Mouse (Mus musculus) midbrain, postnatal 0 days (tissue): ENCODE measurements around the gene Dlgap1. TPM values are rescaled to one million over a fixed set of nuclear protein-coding genes. Genes with fewer than 3 reads are reported as not detected.

ENCODE experiments used
- ATAC-seq: fragments of 200-750 bp; cut with Nextera tagmentation; 2 replicates; pipeline ENCODE4 v1.8.0; 2017; ENCODE audit warnings: moderate number of reproducible peaks, mild to moderate bottlenecking, moderate TSS enrichment, moderate library complexity; ENCODE audit not compliant: low FRiP score
- DNase-seq: peaks from one replicate; pipeline ENCODE4 v3.0.0-alpha.2; 2015; ENCODE audit warnings: low spot score
- H3K27ac ChIP-seq: fragments of 300-500 bp; sonication (generic); 2 replicates; pipeline ENCODE4 v1.5.1; 2014; ENCODE audit warnings: low read depth, mild to moderate bottlenecking, low read length, mixed read lengths
- H3K27me3 ChIP-seq: fragments of 300-500 bp; sonication (generic); 2 replicates; pipeline ENCODE4 v1.6.1; 2014; ENCODE audit warnings: low read length, control low read depth, mixed read lengths; ENCODE audit not compliant: insufficient read depth
- H3K36me3 ChIP-seq: fragments of 300-500 bp; sonication (generic); 2 replicates; pipeline ENCODE4 v1.6.1; 2014; ENCODE audit warnings: low read length, control low read depth, mixed read lengths; ENCODE audit not compliant: insufficient read depth
- H3K4me1 ChIP-seq: fragments of 300-500 bp; sonication (generic); 2 replicates; pipeline ENCODE4 v1.6.1; 2014; ENCODE audit warnings: mild to moderate bottlenecking, control low read depth, antibody characterized with exemption, low read length, mixed read lengths; ENCODE audit not compliant: insufficient read depth
- H3K4me2 ChIP-seq: fragments of 300-500 bp; sonication (generic); 2 replicates; pipeline ENCODE4 v1.6.1; 2014; ENCODE audit warnings: low read depth, mild to moderate bottlenecking, low read length, mixed read lengths; ENCODE audit not compliant: poor library complexity, severe bottlenecking
- H3K4me3 ChIP-seq: fragments of 300-500 bp; sonication (generic); 2 replicates; pipeline ENCODE4 v1.5.1; 2014; ENCODE audit warnings: low read depth, mild to moderate bottlenecking, low read length, moderate library complexity
- H3K9ac ChIP-seq: fragments of 300-500 bp; sonication (generic); replicated peaks from 2 replicates; pipeline ENCODE4 v1.6.1; 2014; ENCODE audit warnings: mild to moderate bottlenecking, low read length, moderate library complexity, mixed read lengths; ENCODE audit not compliant: poor library complexity, severe bottlenecking
- H3K9me3 ChIP-seq: fragments of 300-500 bp; sonication (generic); 2 replicates; pipeline ENCODE4 v1.6.1; 2016; ENCODE audit warnings: low read length, control low read depth
- CTCF ChIP-seq: IDR thresholded peaks from 2 replicates; pipeline ENCODE4 v1.5.1; 2016; ENCODE audit warnings: antibody characterized with exemption, mild to moderate bottlenecking
- WGBS: fragments of 180-500 bp; shearing (Covaris S2); extraction: QIAGEN DNeasy Blood & Tissue Kit; methylation state at CpG from one replicate; pipeline ENCODE4 v1.1.7; 2014; 5-methylcytosine and 5-hydroxymethylcytosine counted together
- polyA plus RNA-seq: library from polyadenylated mRNA; unstranded; fragments of >200 nt; fragmentation: Nextera tagmentation; extraction: Ambion mirVana; gene quantifications from 2 replicates; pipeline ENCODE4 v1.2.1, GENCODE M21; 2015
- total RNA-seq: library from RNA; depleted of rRNA; stranded (reverse); fragments of >200 nt; gene quantifications from 2 replicates; pipeline ENCODE4 v1.2.3, GENCODE M21; 2014

The Dlgap1 gene
- total and polyA plus RNA-seq, 2 experiments from 2014 or later: 34.9 to 84.8 TPM

DNA sequence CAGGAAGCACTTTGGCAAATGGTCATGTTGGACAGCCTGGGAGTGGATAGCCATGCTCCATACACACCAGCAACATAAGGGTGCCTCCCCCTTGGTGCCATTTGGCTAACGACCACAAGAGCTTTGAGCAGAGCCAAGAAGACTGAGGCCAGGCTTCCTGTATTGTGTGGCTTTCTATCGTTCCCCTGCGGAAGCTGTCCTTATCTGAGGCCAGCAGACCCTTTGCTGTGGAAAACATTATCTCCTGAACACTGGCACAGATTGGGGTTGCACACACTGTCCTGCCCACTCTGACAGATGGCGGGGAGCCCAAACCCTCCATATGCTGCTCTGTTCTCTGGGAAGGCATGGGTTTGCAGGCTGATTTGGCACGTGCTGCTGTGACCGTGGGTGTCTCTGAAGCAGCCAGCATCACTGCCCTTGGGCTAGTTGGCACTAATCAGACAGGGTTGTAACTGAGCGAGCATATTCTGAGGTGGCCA, 520.0 kb downstream of the Dlgap1 start:
- H3K9ac ChIP-seq: no peak overlapping the region
- no peaks in the 10 kb centered on the region for H3K36me3 ChIP-seq
- no peaks in the 10 kb centered on the region for H3K27me3 ChIP-seq
- H3K4me2 ChIP-seq: no peak overlapping the region
- TF ChIP-seq CTCF: no peak
- no peak overlapping the region for H3K4me3 ChIP-seq
- no peaks in the 10 kb centered on the region for H3K4me1 ChIP-seq
- H3K27ac ChIP-seq: no peak overlapping the region
- 64% methylated on average over 7 of the region's 7 CpGs for WGBS
- peak; percentile 75 for ATAC-seq
- DNase-seq: peak; percentile 92
- no peaks in the 10 kb centered on the region for H3K9me3 ChIP-seq

DNA sequence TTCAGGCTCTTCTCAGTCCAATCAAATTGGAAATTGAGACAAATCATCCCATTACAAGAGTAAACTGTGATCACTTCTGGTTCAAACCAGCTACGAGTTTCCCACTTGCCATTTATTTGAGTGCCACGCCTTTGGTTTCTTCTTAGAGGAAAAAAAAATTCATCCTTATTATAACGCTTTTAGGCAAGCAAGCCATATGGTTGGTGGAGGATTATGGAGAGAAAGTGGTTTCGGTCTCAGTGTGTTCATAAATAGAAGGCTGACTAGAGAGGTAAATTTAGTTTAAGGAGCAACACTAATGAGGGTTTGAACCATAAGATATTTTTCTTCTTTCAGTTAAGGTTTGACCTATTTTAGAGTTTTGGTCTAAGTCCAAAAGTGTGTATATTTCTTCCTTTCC, 522.7 kb downstream of the Dlgap1 start:
- DNase-seq: no peak
- H3K4me2 ChIP-seq: no peak overlapping the region
- 94% methylated on average over 4 of the region's 4 CpGs for WGBS
- no peak for TF ChIP-seq CTCF
- H3K9me3 ChIP-seq: no peaks in the 10 kb centered on the region
- no peak for ATAC-seq
- H3K27me3 ChIP-seq: no peaks in the 10 kb centered on the region
- no peak overlapping the region for H3K27ac ChIP-seq
- H3K4me3 ChIP-seq: no peak overlapping the region
- no peak overlapping the region for H3K9ac ChIP-seq
- H3K36me3 ChIP-seq: no peaks in the 10 kb centered on the region
- H3K4me1 ChIP-seq: no peaks in the 10 kb centered on the region

DNA sequence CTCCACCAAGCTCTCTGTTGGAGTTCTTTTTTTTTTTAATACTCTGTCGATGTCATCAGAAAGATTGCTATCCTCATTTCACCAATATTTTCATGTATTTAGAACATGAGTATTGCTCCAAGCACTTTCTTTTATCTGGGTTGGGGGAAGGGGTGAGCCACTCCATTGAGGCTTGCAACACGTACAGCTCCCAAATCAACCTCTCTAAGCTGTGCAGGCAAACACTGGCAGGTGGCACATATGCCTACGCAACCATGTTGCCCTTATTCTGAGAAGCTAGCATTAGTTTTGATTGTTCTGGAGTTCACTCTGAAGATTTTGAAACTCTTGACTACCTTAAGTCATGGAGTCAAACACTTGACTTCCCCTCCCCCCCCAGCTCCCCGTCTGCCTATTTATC, 525.5 kb downstream of the Dlgap1 start:
- H3K9ac ChIP-seq: no peak overlapping the region
- H3K27ac ChIP-seq: no peak overlapping the region
- ATAC-seq: no peak

DNA sequence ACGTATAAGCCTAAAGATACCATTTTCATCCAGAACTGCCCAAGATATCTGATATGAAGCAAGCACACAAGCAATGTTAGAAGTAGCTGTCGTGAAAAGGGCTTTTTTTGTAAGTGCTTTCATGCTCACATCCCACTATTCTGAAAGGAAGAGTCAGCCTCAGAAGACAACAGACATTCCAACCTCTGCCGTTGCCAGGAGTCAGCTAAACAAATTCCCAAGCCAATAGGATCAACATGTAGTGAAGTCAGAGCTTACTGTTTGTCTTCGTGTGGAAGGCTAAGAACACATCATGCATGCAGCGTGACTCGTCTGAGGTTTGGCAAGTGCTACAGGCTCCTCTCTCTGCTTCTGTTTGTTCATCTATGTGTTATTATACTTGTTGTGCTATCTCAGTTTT, 529.4 kb downstream of the Dlgap1 start:
- Histone ChIP-seq H3K4me1 (no peaks in the 10 kb centered on the region), H3K4me3 (no peak overlapping the region), H3K27me3 (no peaks in the 10 kb centered on the region), H3K4me2 (no peak overlapping the region), H3K27ac (no peak overlapping the region), H3K9ac (no peak overlapping the region), H3K36me3 (no peaks in the 10 kb centered on the region), H3K9me3 (no peaks in the 10 kb centered on the region)
- no peak for TF ChIP-seq CTCF
- DNase-seq (no peak), ATAC-seq (no peak)
- 41% methylated on average over 6 of the region's 6 CpGs for WGBS

More for the DNA sequence above, 525.5 kb downstream of the Dlgap1 start:
- no peak overlapping the region for H3K4me2 ChIP-seq
- no peak for TF ChIP-seq CTCF
- 88% methylated on average over 4 of the region's 4 CpGs for WGBS
- DNase-seq: no peak
- no peaks in the 10 kb centered on the region for H3K27me3 ChIP-seq
- H3K9me3 ChIP-seq: no peaks in the 10 kb centered on the region
- H3K36me3 ChIP-seq: no peaks in the 10 kb centered on the region
- no peaks in the 10 kb centered on the region for H3K4me1 ChIP-seq
- no peak overlapping the region for H3K4me3 ChIP-seq

DNA sequence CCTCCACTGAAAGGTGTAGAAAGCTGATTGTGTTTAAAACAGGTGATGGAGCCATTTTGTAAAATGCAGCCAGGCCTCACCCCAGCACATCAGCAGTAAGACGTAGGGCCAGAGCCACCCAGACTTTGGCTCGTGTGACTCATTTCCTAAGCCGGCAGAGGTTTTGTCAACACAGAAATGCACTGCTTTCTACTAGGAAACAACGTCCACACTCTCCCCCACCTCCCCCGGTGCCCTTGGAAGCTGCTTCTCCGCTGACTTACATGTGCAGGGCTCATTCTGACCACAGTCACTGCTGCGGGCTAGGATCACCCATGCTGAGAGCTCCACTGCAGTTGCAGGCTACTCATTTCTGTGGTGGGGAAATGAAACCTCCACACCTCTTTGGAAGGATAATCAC, 533.1 kb downstream of the Dlgap1 start:
- ATAC-seq (no peak), DNase-seq (no peak)
- Histone ChIP-seq H3K4me3 (no peak overlapping the region), H3K27ac (no peak overlapping the region), H3K9me3 (no peaks in the 10 kb centered on the region), H3K27me3 (no peaks in the 10 kb centered on the region), H3K4me2 (no peak overlapping the region), H3K36me3 (no peaks in the 10 kb centered on the region), H3K4me1 (no peaks in the 10 kb centered on the region), H3K9ac (no peak overlapping the region)
- 50% methylated on average over 7 of the region's 7 CpGs for WGBS
- TF ChIP-seq CTCF: no peak

DNA sequence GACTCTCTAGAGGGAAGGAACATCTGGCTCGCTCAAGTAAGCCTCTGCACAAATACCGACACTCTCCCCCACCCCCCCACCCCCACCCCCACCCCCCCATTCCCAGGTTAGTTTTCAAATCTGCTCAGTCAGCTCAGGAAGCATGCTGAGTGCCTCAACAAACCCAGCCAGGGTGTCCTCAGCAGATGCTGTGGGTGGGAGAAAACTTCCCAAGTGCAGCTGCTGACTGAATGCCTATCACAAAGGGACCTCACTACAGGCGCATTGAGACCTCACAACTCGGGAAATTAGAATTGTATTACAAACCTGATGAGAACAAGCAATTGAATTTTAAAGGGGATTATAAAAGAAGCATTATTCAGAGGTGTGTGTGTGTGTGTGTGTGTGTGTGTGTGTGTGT, 538.9 kb downstream of the Dlgap1 start:
- Histone ChIP-seq H3K27ac (no peak overlapping the region), H3K27me3 (no peaks in the 10 kb centered on the region), H3K9ac (no peak overlapping the region), H3K9me3 (no peaks in the 10 kb centered on the region), H3K4me3 (no peak overlapping the region), H3K4me1 (no peaks in the 10 kb centered on the region), H3K36me3 (no peaks in the 10 kb centered on the region), H3K4me2 (no peak overlapping the region)
- 31% methylated on average over 4 of the region's 4 CpGs for WGBS
- no peak for DNase-seq
- no peak for TF ChIP-seq CTCF
- no peak for ATAC-seq
